Mouse (Mus musculus) heart, adult 8-10 months (tissue): ENCODE data around the gene Slc30a2. TPM values are rescaled to one million over a fixed set of nuclear protein-coding genes. Genes with fewer than 3 reads are reported as not detected.
A peak's percentile ranks its signal among the peaks of the same experiment; 100 is the strongest.

Experiments
- DNase-seq: peaks from one replicate; pipeline ENCODE4 v3.0.0; 2022; ENCODE audit warnings: low spot score
- total RNA-seq, 4 experiments: library from RNA; stranded (reverse); gene quantifications; 2 replicates each; pipeline ENCODE4 v1.2.4; 2022

Gene Slc30a2
- total RNA-seq, 4 experiments from 2014 or later = 0.32 to 0.94 (median 0.55) TPM

- DNase-seq = peak; percentile 97
These were observed 53.2 kb downstream of the Slc30a2 start, which contains the start of gene Pafah2 for GRCm38 (mm10) chr4:134395977-134396825. Gene Pafah2 (plus strand): TSS chr4:134396320.

- no peak for DNase-seq
These were observed 54.1 kb downstream of the Slc30a2 start for GRCm38 (mm10) chr4:134397121-134397520.

- DNase-seq = no peak
These were observed 54.8 kb downstream of the Slc30a2 start for GRCm38 (mm10) chr4:134397732-134398131.

- DNase-seq = no peak
These were observed 57.2 kb downstream of the Slc30a2 start for GRCm38 (mm10) chr4:134400206-134400605.

GRCm38 (mm10) chr4:134401181-134401661 lies 58.2 kb downstream of the Slc30a2 start:
- no peak for DNase-seq

- DNase-seq = no peak
These were observed 59.0 kb downstream of the Slc30a2 start for GRCm38 (mm10) chr4:134401856-134402570.

GRCm38 (mm10) chr4:134402571-134403262 lies 59.7 kb downstream of the Slc30a2 start:
- DNase-seq = peak; percentile 54

- no peak for DNase-seq
These were observed 60.7 kb downstream of the Slc30a2 start for GRCm38 (mm10) chr4:134403721-134404120.

Other genes with a start within 250 kb of the Slc30a2 start
- 1 to 10 TPM; 1.6 to 4.8 (median 2.7) TPM for gene Cd52, start 248.1 kb upstream of the Slc30a2 start, total RNA-seq
- gene Ubxn11, start 240.6 kb upstream of the Slc30a2 start, total RNA-seq = 1 to 10 TPM; 1.5 to 3.5 (median 2.5) TPM
- gene Sh3bgrl3, start 214.4 kb upstream of the Slc30a2 start, total RNA-seq = 10 to 100 TPM; 31.3 to 41.3 (median 35.0) TPM
- gene Cep85, start 156.1 kb upstream of the Slc30a2 start, total RNA-seq = 10 to 100 TPM; 58.4 to 62.7 (median 60.5) TPM
- gene Gm7534, start 140.2 kb upstream of the Slc30a2 start, total RNA-seq = not detected
- gene Catsper4, start 115.8 kb upstream of the Slc30a2 start, total RNA-seq = under 1 TPM in 1 of 4 experiments, not detected in 3; 0.14 TPM
- gene Cnksr1, start 104.8 kb upstream of the Slc30a2 start, total RNA-seq = 1 to 10 TPM; 7.5 to 9.2 (median 8.5) TPM
- not detected for gene E130218I03Rik, start 99.5 kb upstream of the Slc30a2 start, total RNA-seq
- 1 to 10 TPM; 3.8 to 4.3 (median 4.0) TPM for gene Zfp593, start 97.6 kb upstream of the Slc30a2 start, total RNA-seq
- gene Gm30191, start 96.2 kb upstream of the Slc30a2 start, total RNA-seq = not detected
- gene Grrp1, start 89.1 kb upstream of the Slc30a2 start, total RNA-seq = 1 to 10 TPM; 6.1 to 8.0 (median 7.3) TPM
- gene Pdik1l, start 55.3 kb upstream of the Slc30a2 start, total RNA-seq = 1 to 10 TPM; 6.2 to 7.6 (median 6.7) TPM
- gene Trim63, start 28.1 kb upstream of the Slc30a2 start, total RNA-seq = 100 to 1,000 TPM; 164 to 261 (median 195) TPM
- gene Extl1, start 40.7 kb downstream of the Slc30a2 start, total RNA-seq = 10 to 100 TPM; 20.5 to 28.9 (median 23.9) TPM
- gene Pafah2, start 53.1 kb downstream of the Slc30a2 start, total RNA-seq = 10 to 100 TPM in 1 of 4 experiments, 1 to 10 TPM in 3; 6.8 to 10.7 (median 9.1) TPM
- gene Stmn1, start 125.1 kb downstream of the Slc30a2 start, total RNA-seq = 10 to 100 TPM; 20.8 to 26.2 (median 22.0) TPM
- gene Paqr7, start 153.5 kb downstream of the Slc30a2 start, total RNA-seq = 10 to 100 TPM; 15.8 to 28.8 (median 20.2) TPM
- under 1 TPM in 1 of 4 experiments, not detected in 3; 0.20 TPM for gene Aunip, start 167.8 kb downstream of the Slc30a2 start, total RNA-seq
- 100 to 1,000 TPM; 182 to 213 (median 198) TPM for gene Mtfr1l, start 192.2 kb downstream of the Slc30a2 start, total RNA-seq
- 10 to 100 TPM; 17.1 to 20.4 (median 19.4) TPM for gene Selenon, start 209.0 kb downstream of the Slc30a2 start, total RNA-seq